Comparison of ENCODE assay signal across 9 mouse cellular contexts in genomic region chr8:87656484-87657230, GRCm38 (mm10).
A peak's percentile ranks its signal among the peaks of the same experiment; 100 is the strongest.
DNase-seq lines count a peak whose midpoint lies in the region; ATAC-seq lines count a peak whose summit lies in the region.
"Had no signal": no experiment of that assay in that cellular context is flagged by ENCODE, and none has a peak within 500 bp of the region (broad histone marks: within the 10 kb centered on the region; RNA-seq: fewer than 3 reads in every experiment).

No protein-coding gene starts in this region.

- H3K9ac ChIP-seq in intestine, embryonic 15.5 days = no peak overlapping the region; the same call in 1 of the 2 replicates
- 0 out of 2 replicates have a peak overlapping the region, but pooled peaks have one; percentile 0 for H3K9ac ChIP-seq in liver, embryonic 12.5 days

- H3K27me3 ChIP-seq in intestine, embryonic 15.5 days (replicated peaks) = peaks cover 21% of the 10 kb centered on the region
- H3K27me3 ChIP-seq in liver, embryonic 12.5 days (replicated peaks) = peaks cover 35% of the 10 kb centered on the region

- peak; percentile 47 to 54 for DNase-seq in frontal cortex, postnatal 10 days (ENCODE audit: low spot score in 2 of 2)
- no peak for DNase-seq in frontal cortex, postnatal 25 days (ENCODE audit: low spot score in 2 of 2)
- DNase-seq in cerebellum, postnatal 4 days (ENCODE audit: low spot score in 2 of 2) = peak; percentile 58 to 84
- peak; percentile 64 to 86 for DNase-seq in gastrocnemius, postnatal 4 days (ENCODE audit: low spot score in 2 of 2)
- peak; percentile 81 for DNase-seq in neural tube, embryonic 10.5 days (ENCODE audit: extremely low spot score, low spot score)
- peak; percentile 93 for DNase-seq in testis, postnatal 10 days (ENCODE audit: low spot score)

- H3K27ac ChIP-seq in intestine, embryonic 15.5 days = no peak overlapping the region
- H3K27ac ChIP-seq in liver, embryonic 12.5 days = no peak overlapping the region
- H3K27ac ChIP-seq: macrophage had no signal

- no peaks in the 10 kb centered on the region for H3K36me3 ChIP-seq in intestine, embryonic 15.5 days
- H3K36me3 ChIP-seq in liver, embryonic 12.5 days = no peaks in the 10 kb centered on the region

- peak overlapping the region; percentile 42 for H3K4me3 ChIP-seq in intestine, embryonic 15.5 days (replicated peaks)
- H3K4me3 ChIP-seq in liver, embryonic 12.5 days = peak overlapping the region; percentile 50

- peak; percentile 94 for ATAC-seq in intestine, embryonic 15.5 days
- ATAC-seq in liver, embryonic 12.5 days = peak; percentile 85

- WGBS in intestine, embryonic 15.5 days = 7% methylated on average over 35 of the region's 35 CpGs
- 8% methylated on average over 35 of the region's 35 CpGs for whole genome bisulfite sequencing in liver, embryonic 12.5 days (ENCODE audit: insufficient replicate concordance)

- no peaks in the 10 kb centered on the region for H3K9me3 ChIP-seq in intestine, embryonic 15.5 days
- H3K9me3 ChIP-seq in liver, embryonic 12.5 days (replicated peaks) = no peaks in the 10 kb centered on the region

- peak overlapping the region; percentile 87 for H3K4me2 ChIP-seq in intestine, embryonic 15.5 days (replicated peaks)
- H3K4me2 ChIP-seq in liver, embryonic 12.5 days = peak overlapping the region; percentile 76

- peaks cover 24% of the 10 kb centered on the region for H3K4me1 ChIP-seq in intestine, embryonic 15.5 days (replicated peaks)
- H3K4me1 ChIP-seq in liver, embryonic 12.5 days = peaks cover 37% of the 10 kb centered on the region

Comparison
In these comparisons a context has a peak if more than half of its experiments do, and no peak if none do; other contexts are left out.
1. DNase-seq: peak in frontal cortex, postnatal 10 days (2 of 2), cerebellum, postnatal 4 days (2 of 2), gastrocnemius, postnatal 4 days (2 of 2), neural tube, embryonic 10.5 days (single experiment) and testis, postnatal 10 days (single experiment); none in frontal cortex, postnatal 25 days (0 of 2).